Mouse (Mus musculus) frontal cortex, adult (tissue): Measurements from ENCODE around the gene Pbxip1.

Source experiments
- ATAC-seq: cut with Nextera tagmentation; 2 replicates; pipeline ENCODE4 v1.9.2; 2017; ENCODE audit warnings: mild to moderate bottlenecking, moderate library complexity, mixed read lengths; ENCODE audit not compliant: low TSS enrichment

Pbxip1 gene

DNA sequence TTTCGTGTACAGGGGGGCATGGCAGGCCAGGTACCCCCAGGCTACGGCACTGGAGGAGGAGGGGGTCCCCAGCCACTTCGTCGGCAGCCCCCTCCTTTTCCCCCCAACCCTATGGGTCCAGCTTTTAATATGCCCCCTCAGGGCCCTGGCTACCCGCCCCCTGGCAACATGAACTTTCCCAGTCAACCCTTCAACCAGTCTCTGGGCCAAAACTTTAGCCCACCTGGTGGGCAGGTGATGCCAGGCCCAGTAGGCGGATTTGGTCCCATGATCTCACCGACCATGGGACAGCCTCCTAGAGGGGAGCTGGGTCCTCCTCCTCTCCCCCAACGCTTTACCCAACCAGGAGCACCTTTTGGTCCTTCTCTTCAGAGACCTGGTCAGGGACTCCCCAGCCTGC lies 3.9 kb upstream of the Pbxip1 start:
- ATAC-seq, result no peak

GRCm38 (mm10) chr3:89434532-89434931 lies 2.0 kb upstream of the Pbxip1 start:
- no peak for ATAC-seq

DNA sequence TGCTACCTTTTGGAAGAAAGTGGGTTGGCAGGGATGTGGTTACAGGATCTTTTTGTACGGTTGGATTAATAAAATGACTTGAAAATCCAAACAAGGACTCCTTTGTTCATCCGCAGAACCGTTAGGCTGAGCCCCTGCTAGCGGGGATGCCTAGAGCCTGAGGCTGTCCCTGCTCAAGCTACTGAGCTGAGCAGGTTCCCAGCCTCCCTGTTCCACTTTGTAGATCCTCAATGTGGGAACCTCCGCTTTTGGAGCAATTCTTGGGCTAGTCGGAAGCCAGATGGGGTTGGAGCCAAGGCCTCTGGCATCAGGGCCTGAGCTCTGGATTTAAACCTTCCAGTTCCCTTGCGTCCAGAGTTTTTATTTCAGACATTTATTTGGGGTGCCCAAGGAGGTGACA lies 1.5 kb upstream of the Pbxip1 start:
- no peak for ATAC-seq

GRCm38 (mm10) chr3:89437269-89437668 lies 763 bp downstream of the Pbxip1 start:
- ATAC-seq, result peak; percentile 18; the same call in 1 of the 2 replicates

- ATAC-seq, result no peak
Measured at GRCm38 (mm10) chr3:89440691-89441090, 4.2 kb downstream of the Pbxip1 start.

DNA sequence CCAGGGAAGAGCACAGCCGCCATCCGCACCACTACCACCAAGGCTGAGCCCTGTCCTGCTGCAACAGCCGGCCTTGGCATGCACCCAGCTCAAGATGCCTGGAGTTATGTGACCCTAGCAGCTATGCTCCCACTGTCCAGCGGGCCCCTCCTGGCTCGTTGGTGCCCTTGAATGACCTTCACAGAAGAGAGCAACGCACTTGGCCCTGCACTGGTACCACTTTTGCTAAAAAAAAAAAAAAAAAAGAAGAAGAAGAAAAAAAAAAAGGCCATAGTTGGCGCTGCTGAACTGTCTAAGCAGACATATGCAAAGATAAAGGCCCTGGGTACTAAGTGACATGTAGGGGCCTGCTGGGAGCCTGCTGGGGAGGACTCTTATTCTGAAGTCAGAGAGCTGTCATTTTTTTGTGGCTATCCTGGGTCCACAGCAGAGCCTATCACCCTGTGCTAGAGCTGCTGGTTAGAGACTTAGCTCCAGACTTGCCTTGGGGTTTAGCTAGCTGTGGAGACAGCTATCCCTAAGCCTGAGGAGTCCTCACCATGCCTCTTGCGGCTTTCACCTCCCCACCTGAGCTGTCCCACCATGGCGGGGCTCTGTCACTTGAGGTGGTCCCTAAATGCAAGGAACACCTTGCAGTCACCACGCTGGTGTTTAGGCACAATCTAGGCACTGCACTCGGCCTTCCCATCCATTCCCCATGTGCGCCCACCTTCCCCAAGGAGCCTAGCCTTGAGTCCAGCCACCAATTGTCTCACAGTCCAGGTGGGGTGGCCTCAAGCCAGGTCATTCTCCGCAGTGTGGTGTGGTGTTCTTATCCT lies 12.4 kb downstream of the Pbxip1 start:
- ATAC-seq, result no peak

DNA sequence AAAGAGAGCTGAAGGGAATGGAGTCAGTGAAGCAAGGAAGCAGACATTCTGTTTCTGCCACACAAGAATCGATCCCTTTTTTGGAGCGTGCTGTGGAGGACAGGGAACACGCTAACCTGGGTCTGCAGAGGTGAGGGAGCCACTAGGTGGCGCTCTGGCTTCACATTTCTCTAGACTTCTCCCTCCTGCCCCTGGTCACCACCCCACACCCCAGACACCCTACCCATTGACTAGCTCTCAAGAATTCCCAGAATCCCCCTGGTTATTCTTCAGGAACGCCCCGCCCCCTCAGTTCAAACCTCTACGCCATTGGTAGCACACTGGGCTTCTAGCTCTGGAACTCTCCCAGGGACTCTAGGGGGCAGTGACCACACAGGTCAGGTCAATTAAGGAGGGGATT lies 13.0 kb downstream of the Pbxip1 start:
- ATAC-seq, result peak; percentile 86

- no peak for ATAC-seq
Measured at GRCm38 (mm10) chr3:89451916-89452315, 15.4 kb downstream of the Pbxip1 start.

- ATAC-seq, result no peak
Measured at GRCm38 (mm10) chr3:89454401-89455177, 18.1 kb downstream of the Pbxip1 start, which contains the start of gene Pmvk. Gene Pmvk (plus strand): TSS chr3:89454541.

DNA sequence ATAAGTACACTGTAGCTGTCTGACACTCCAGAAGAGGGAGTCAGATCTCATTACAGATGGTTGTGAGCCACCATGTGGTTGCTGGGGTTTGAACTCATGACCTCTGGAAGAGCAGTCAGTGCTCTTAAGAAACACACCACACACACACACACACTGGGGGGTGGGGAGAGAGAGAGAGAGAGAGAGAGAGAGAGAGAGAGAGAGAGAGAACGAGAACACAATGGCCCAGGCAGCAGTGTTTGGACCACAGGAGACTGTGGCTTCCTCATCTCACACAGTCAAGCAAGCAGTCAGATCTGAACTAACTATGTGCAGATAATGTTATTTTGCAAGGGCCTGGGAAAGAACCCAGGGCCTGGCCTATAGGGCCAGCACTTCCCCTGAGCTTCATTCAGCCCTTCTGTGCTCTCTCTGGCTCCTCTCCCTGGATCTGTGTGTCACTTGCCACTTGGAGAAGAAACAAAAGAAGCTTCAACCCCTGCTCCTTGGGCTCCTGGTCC lies 19.3 kb downstream of the Pbxip1 start:
- no peak for ATAC-seq

DNA sequence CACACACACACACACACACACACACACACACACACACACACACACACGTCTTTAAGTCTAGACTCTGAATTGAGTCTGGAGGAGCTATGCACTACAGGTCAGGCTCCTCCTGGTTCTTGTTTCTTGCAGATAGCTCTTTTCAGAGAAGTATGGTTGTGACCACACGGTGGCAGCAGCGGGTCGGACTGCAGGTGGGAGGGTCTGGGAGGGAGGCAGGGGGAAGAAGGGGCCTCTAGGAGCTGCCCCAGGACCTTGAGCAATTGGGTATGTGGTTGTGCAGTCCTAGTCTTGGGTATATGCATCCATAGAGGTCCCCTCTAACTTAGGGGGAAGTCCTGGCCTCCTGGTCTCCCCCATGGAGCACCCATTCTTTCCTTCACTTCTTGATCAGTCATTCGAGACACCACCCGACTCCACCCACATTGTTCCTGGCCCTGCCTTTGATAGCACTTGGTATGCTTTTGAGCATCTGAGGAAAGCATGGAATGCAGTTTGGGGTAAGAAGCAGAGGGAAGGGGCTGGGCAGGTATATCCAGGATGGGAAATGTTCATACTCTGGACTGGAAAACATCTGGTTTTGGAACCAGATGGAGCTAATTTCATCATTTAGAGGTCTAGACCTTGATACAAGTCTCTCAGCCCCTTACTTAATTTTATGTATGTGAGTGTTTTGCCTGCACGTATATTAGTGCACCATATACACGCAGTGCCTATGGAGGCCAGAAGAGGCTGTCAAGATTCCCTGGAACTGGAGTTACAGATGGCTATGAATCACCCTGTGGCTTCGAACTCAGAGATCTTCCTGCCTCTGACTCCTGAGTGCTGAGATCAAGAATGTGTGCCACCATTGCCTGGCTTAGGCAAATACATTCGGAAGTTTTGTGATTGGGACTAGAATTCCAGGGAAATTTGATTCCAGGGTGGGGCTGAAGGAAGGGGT lies 20.5 kb downstream of the Pbxip1 start:
- peak; percentile 36; the same call in 1 of the 2 replicates for ATAC-seq

GRCm38 (mm10) chr3:89458372-89458964 lies 22.0 kb downstream of the Pbxip1 start:
- ATAC-seq, result peak; percentile 56; the same call in 1 of the 2 replicates

GRCm38 (mm10) chr3:89458965-89459807 lies 22.7 kb downstream of the Pbxip1 start:
- peak; percentile 62 for ATAC-seq

DNA sequence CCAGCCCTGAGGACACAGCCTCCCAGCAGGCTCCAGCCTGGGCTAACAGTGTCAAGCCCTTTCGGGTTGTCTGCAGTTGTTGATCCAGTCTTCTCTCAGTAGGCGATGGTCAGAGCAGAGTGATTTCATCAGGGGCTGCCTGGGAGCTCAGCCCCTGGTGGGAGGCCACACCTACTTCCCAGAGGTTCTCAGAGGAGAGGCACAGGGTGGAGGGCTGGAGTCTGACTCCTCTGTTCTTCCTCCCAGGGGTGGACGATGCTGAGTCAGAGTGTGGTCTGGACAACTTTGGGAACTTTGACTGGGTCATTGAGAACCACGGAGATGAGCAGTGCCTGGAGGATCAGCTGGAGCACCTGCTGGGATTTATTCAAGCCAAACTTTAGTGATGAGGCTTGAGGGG lies 31.8 kb downstream of the Pbxip1 start:
- ATAC-seq, result no peak

- no peak for ATAC-seq
Measured at GRCm38 (mm10) chr3:89472280-89472679, 35.8 kb downstream of the Pbxip1 start.

DNA sequence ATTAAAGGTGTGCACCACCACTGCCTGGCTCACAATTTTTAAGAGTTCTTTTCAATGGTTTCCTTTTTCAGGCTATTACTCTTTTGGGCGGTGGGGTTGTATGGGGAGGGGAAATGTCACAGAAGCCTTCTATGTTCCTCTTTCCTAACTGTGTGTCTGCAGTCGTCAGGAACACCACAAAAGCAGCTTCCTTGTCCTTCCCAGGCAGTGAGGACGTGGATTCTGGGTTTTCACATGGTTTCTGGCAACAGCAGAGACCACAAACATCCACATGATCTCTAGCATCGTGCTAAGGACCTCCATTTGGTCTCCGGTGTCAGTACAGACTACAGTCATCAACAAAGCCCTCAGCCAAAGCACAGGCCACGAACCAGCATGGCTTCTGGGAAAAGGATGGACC lies 37.3 kb downstream of the Pbxip1 start:
- ATAC-seq, result no peak

DNA sequence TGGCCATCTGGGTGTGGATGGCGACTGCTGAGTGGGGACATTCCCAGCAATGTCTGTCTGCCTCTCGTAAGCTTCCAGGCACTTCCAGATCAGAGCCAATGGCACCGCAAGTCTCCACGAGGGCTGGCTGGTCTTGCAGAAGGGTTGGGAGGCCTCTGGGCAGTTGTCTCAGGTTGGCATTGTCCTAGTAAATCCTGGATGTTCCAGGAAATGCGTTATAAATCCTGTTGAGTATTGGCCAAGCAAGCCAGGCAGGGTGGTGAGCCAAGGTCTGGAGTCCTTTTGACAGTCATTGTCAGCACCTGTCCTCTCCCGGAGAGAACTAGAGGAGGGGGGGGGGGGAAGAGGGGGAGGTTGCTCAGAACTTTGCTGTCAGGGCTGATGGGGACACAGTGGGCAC lies 42.5 kb downstream of the Pbxip1 start:
- ATAC-seq, result no peak

- no peak for ATAC-seq
Measured at GRCm38 (mm10) chr3:89481488-89481887, 45.0 kb downstream of the Pbxip1 start.

- no peak for ATAC-seq
Measured at GRCm38 (mm10) chr3:89482249-89482648, 45.7 kb downstream of the Pbxip1 start.
